Mouse (Mus musculus): ENCODE measurements at regions not wholly inside any gene's neighbourhood (a gene's known extent, or its start where the extent isn't known, plus 50 kb on each side); places are given as distances from the start of the nearest gene placed in this dataset.
"Not testable (repeated sequence)": the region's sequence is repeated elsewhere in the genome, so short reads cannot be mapped to it uniquely, and the experiment has no call there.

DNA sequence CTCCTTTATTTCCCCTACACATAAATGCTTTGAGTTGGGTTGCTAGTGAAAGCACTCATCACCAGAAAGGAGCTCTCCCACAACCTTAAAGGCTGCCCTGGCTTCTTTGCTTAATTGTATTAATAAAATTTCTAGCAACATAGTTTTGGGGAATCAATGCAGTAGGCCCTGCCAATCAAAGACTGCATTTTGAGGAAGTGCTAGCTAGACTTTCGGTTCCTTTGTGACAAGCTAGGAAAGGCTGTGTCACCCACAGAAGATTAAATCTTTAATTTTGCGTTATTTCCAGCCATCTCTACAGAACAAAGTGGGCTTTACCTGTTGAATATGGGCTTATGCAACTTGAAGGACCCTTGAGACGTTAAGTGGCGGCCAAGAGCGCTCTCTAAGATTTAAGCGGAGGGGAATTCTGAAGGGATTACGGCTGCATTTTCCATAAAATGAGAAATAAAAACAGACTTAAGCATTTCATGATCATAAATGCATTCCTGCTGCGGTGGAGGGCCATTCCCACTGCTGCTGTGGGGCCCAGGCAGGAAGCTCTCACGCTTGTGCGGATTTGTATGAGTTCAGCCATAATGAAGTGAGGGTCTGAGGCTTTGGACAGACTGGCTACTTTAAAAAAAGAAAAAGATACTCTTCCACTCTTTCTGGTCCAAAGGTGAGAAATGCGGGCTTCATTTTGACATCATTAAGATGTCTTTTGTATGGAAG lies 318.4 kb upstream of the Shh start:
- H3K4me2 ChIP-seq (ENCODE audit: low read depth, low read length): no peak overlapping the region
- TF ChIP-seq CTCF (IDR thresholded peaks at IDR 0.05; ENCODE audit: low read depth) (no peak), EP300 (IDR thresholded peaks at IDR 0.05; ENCODE audit: low read depth) (no peak)
- no peak overlapping the region for H3K4me3 ChIP-seq (ENCODE audit: low read depth, low read length)
- no peak overlapping the region for H3K9ac ChIP-seq (replicated peaks; ENCODE audit: low read depth, low read length)
- no peaks in the 10 kb centered on the region for H3K27me3 ChIP-seq (ENCODE audit: control insufficient read depth, insufficient read depth, low read length)
- H3K27ac ChIP-seq (ENCODE audit: low read depth): no peak overlapping the region
- H3K36me3 ChIP-seq (replicated peaks; ENCODE audit: control insufficient read depth, insufficient read depth, low read length): no peaks in the 10 kb centered on the region
- no peaks in the 10 kb centered on the region for H3K4me1 ChIP-seq (ENCODE audit: control insufficient read depth, insufficient read depth)
- H3K9me3 ChIP-seq (replicated peaks; ENCODE audit: control insufficient read depth, low read length): no peaks in the 10 kb centered on the region
- DNase-seq (ENCODE audit: low spot score): no peak
- 81% methylated on average over 11 of the region's 11 CpGs for WGBS
- ATAC-seq (ENCODE audit: insufficient read depth, low read depth): no peak

DNA sequence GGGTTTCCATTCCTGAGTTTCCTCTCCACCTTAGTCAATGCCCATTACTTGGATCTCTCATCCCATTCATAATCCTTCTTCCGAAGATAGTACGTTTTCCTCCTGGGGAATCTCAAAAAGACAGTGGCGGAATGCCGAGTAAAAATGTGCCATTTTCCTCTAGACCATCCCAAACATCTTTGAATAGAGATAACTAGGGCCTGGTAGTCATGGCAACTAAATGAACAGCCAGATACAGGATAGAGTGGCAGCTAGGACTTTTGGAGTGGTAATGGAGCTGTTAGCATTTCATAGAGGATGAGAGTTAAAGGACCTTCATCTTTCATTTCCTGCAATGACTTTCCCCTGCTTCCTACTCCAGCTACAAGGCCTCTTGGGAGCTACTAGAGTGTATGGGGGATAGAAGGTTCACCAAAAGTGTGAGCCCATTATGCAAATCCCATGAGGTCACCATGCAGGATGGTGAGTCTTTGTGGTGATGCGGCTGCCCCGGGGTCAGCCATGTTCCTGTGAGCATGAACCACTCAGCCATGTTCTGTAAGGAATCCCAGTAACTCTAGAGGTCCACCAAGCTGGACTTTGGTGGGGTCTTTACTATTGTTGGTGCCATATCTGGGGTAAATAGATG lies 317.4 kb upstream of the Shh start:
- TF ChIP-seq CTCF (IDR thresholded peaks at IDR 0.05; ENCODE audit: low read depth): no peak
- no peak for TF ChIP-seq EP300 (IDR thresholded peaks at IDR 0.05; ENCODE audit: low read depth)
- Histone ChIP-seq H3K4me1 (ENCODE audit: control insufficient read depth, insufficient read depth) (no peaks in the 10 kb centered on the region), H3K4me2 (ENCODE audit: low read depth, low read length) (no peak overlapping the region), H3K4me3 (ENCODE audit: low read depth, low read length) (no peak overlapping the region), H3K27ac (ENCODE audit: low read depth) (no peak overlapping the region), H3K9ac (replicated peaks; ENCODE audit: low read depth, low read length) (no peak overlapping the region), H3K27me3 (ENCODE audit: control insufficient read depth, insufficient read depth, low read length) (no peaks in the 10 kb centered on the region), H3K9me3 (replicated peaks; ENCODE audit: control insufficient read depth, low read length) (no peaks in the 10 kb centered on the region), H3K36me3 (replicated peaks; ENCODE audit: control insufficient read depth, insufficient read depth, low read length) (no peaks in the 10 kb centered on the region)
- 91% methylated on average over 6 of the region's 6 CpGs for whole genome bisulfite sequencing
- ATAC-seq (ENCODE audit: insufficient read depth, low read depth): no peak
- DNase-seq (ENCODE audit: low spot score): no peak

GRCm38 (mm10) chr5:28775648-28776359 lies 308.7 kb upstream of the Shh start:
- H3K4me3 ChIP-seq (ENCODE audit: low read depth, low read length): no peak overlapping the region
- H3K27me3 ChIP-seq (ENCODE audit: control insufficient read depth, insufficient read depth, low read length): no peaks in the 10 kb centered on the region
- no peak overlapping the region for H3K9ac ChIP-seq (replicated peaks; ENCODE audit: low read depth, low read length)
- H3K4me2 ChIP-seq (ENCODE audit: low read depth, low read length): no peak overlapping the region
- H3K4me1 ChIP-seq (ENCODE audit: control insufficient read depth, insufficient read depth): no peaks in the 10 kb centered on the region
- no peak for TF ChIP-seq EP300 (IDR thresholded peaks at IDR 0.05; ENCODE audit: low read depth)
- TF ChIP-seq CTCF (IDR thresholded peaks at IDR 0.05; ENCODE audit: low read depth): no peak
- DNase-seq (ENCODE audit: low spot score) (no peak), ATAC-seq (ENCODE audit: insufficient read depth, low read depth) (no peak)
- no peaks in the 10 kb centered on the region for H3K9me3 ChIP-seq (replicated peaks; ENCODE audit: control insufficient read depth, low read length)
- WGBS: 69% methylated on average over 2 of the region's 2 CpGs
- H3K36me3 ChIP-seq (replicated peaks; ENCODE audit: control insufficient read depth, insufficient read depth, low read length): no peaks in the 10 kb centered on the region
- H3K27ac ChIP-seq (ENCODE audit: low read depth): no peak overlapping the region

DNA sequence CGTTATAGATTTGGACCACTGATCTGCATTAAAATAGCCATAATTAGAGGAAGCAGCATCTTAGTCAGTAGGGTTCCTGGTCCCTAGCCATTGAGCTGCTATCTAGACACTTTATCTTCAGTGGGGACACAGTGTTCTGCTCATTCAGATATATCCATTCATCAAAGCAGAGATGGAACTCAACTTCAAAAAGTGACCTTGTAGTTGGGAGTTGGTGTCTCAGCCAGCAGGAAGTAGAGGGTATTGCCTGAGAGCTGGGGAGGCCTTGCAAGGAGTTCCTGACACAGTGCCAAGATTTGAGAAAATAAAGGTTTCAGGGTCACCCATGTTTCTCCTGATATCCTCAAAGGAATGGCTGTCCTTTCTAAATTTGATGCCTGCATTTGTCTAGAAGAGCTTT lies 304.7 kb upstream of the Shh start:
- 81% methylated on average over 1 of the region's 1 CpGs for WGBS
- no peak overlapping the region for H3K4me3 ChIP-seq (ENCODE audit: low read depth, low read length)
- H3K36me3 ChIP-seq (replicated peaks; ENCODE audit: control insufficient read depth, insufficient read depth, low read length): no peaks in the 10 kb centered on the region
- TF ChIP-seq CTCF (IDR thresholded peaks at IDR 0.05; ENCODE audit: low read depth) (no peak), EP300 (IDR thresholded peaks at IDR 0.05; ENCODE audit: low read depth) (no peak)
- no peak overlapping the region for H3K4me2 ChIP-seq (ENCODE audit: low read depth, low read length)
- no peaks in the 10 kb centered on the region for H3K9me3 ChIP-seq (replicated peaks; ENCODE audit: control insufficient read depth, low read length)
- DNase-seq (ENCODE audit: low spot score) (no peak), ATAC-seq (ENCODE audit: insufficient read depth, low read depth) (no peak)
- H3K4me1 ChIP-seq (ENCODE audit: control insufficient read depth, insufficient read depth): no peaks in the 10 kb centered on the region
- no peak overlapping the region for H3K9ac ChIP-seq (replicated peaks; ENCODE audit: low read depth, low read length)
- no peak overlapping the region for H3K27ac ChIP-seq (ENCODE audit: low read depth)
- no peaks in the 10 kb centered on the region for H3K27me3 ChIP-seq (ENCODE audit: control insufficient read depth, insufficient read depth, low read length)

GRCm38 (mm10) chr5:28756171-28756948 lies 289.3 kb upstream of the Shh start:
- no peak overlapping the region for H3K9ac ChIP-seq (replicated peaks; ENCODE audit: low read depth, low read length)
- H3K9me3 ChIP-seq (replicated peaks; ENCODE audit: control insufficient read depth, low read length): 0 out of 2 replicates have a peak, but pooled peaks cover 6% of the 10 kb centered on the region
- 68% methylated on average over 6 of the region's 6 CpGs for WGBS
- no peak for ATAC-seq (ENCODE audit: insufficient read depth, low read depth)
- H3K27me3 ChIP-seq (ENCODE audit: control insufficient read depth, insufficient read depth, low read length): no peaks in the 10 kb centered on the region
- no peaks in the 10 kb centered on the region for H3K4me1 ChIP-seq (ENCODE audit: control insufficient read depth, insufficient read depth)
- no peak for DNase-seq (ENCODE audit: low spot score)
- H3K4me2 ChIP-seq (ENCODE audit: low read depth, low read length): no peak overlapping the region
- no peak overlapping the region for H3K4me3 ChIP-seq (ENCODE audit: low read depth, low read length)
- no peak overlapping the region for H3K27ac ChIP-seq (ENCODE audit: low read depth)
- TF ChIP-seq CTCF (IDR thresholded peaks at IDR 0.05; ENCODE audit: low read depth): no peak
- TF ChIP-seq EP300 (IDR thresholded peaks at IDR 0.05; ENCODE audit: low read depth): no peak
- no peaks in the 10 kb centered on the region for H3K36me3 ChIP-seq (replicated peaks; ENCODE audit: control insufficient read depth, insufficient read depth, low read length)

DNA sequence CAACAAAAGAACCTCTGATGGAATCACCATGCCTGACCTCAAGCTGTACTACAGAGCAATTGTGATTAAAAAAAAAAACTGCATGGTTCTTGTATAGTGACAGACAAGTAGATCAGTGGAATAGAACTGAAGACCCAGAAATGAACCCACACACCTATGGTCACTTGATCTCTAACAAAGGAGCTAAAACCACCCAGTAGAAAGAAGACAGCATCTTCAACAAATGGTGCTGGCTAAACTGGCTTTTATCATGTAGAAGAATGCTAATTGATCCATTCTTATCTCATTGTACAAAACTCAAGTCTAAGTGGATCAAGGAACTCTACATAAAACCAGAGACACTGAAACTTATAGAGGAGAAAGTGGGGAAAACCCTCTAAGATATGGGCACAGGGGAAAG lies 284.8 kb upstream of the Shh start:
- not testable (repeated sequence) for H3K4me2 ChIP-seq (ENCODE audit: low read depth, low read length); H3K36me3 ChIP-seq (replicated peaks; ENCODE audit: control insufficient read depth, insufficient read depth, low read length); ATAC-seq (ENCODE audit: insufficient read depth, low read depth); H3K9me3 ChIP-seq (replicated peaks; ENCODE audit: control insufficient read depth, low read length); H3K27ac ChIP-seq (ENCODE audit: low read depth); H3K4me3 ChIP-seq (ENCODE audit: low read depth, low read length); DNase-seq (ENCODE audit: low spot score); H3K27me3 ChIP-seq (ENCODE audit: control insufficient read depth, insufficient read depth, low read length); H3K4me1 ChIP-seq (ENCODE audit: control insufficient read depth, insufficient read depth); H3K9ac ChIP-seq (replicated peaks; ENCODE audit: low read depth, low read length)

All from heart, postnatal 0 days (tissue).